Comparison of ENCODE assay signal across 10 mouse cellular contexts in genomic region chr12:116049701-116050100, GRCm38 (mm10). TPM values are rescaled to one million over a fixed set of nuclear protein-coding genes. Genes with fewer than 3 reads are reported as not detected.
A peak's percentile ranks its signal among the peaks of the same experiment; 100 is the strongest.
DNase-seq lines count a peak whose midpoint lies in the region; ATAC-seq and TF ChIP-seq lines count a peak whose summit lies in the region.
"Had no signal": no experiment of that assay in that cellular context is flagged by ENCODE, and none has a peak within 500 bp of the region (broad histone marks: within the 10 kb centered on the region; RNA-seq: fewer than 3 reads in every experiment).

No protein-coding gene starts in this region.

- no peaks in the 10 kb centered on the region for H3K27me3 ChIP-seq in heart, adult 2 months (ENCODE audit: control insufficient read depth, insufficient read depth, low read length)
- no peaks in the 10 kb centered on the region for H3K27me3 ChIP-seq in midbrain, embryonic 13.5 days
- H3K27me3 ChIP-seq: limb, embryonic 15.5 days; stomach, embryonic 15.5 days had no signal

- H3K9ac ChIP-seq in heart, adult 2 months (ENCODE audit: low read depth, low read length) = no peak overlapping the region
- H3K9ac ChIP-seq in midbrain, embryonic 13.5 days (replicated peaks) = no peak overlapping the region
- H3K9ac ChIP-seq: limb, embryonic 15.5 days; stomach, embryonic 15.5 days had no signal

- intact Hi-C loops in heart, adult 2 months (cut with DNase I) = loop anchor here (2.0 to 10.0 kb wide), 4 partner anchors 153 to 358 kb away; partner anchors contain the start of genes Esyt2, Ncapg2 and Wdr60
- intact Hi-C loops in heart, postnatal 36 days (cut with DNase I) = loop anchor here (2.0 to 10.0 kb wide), 4 partner anchors 153 to 355 kb away; partner anchors contain the start of genes Esyt2, Ncapg2 and Wdr60
- intact Hi-C loops in left cerebral cortex, postnatal 25 days (cut with DNase I) = no loop called here

- TF ChIP-seq POLR2A in heart, adult 2 months (IDR thresholded peaks at IDR 0.05; ENCODE audit: insufficient read depth, low read depth, low read length) = no peak

- H3K4me2 ChIP-seq in midbrain, embryonic 13.5 days (replicated peaks) = peak overlapping the region; percentile 84

- 59% methylated on average over 6 of the region's 6 CpGs for WGBS in heart, adult 2 months
- WGBS in midbrain, embryonic 13.5 days = 91% methylated on average over 6 of the region's 6 CpGs

- peak; percentile 67 for TF ChIP-seq CTCF in heart, adult 2 months (IDR thresholded peaks at IDR 0.05)

- H3K27ac ChIP-seq in heart, adult 2 months = no peak overlapping the region
- H3K27ac ChIP-seq in midbrain, embryonic 13.5 days = no peak overlapping the region
- H3K27ac ChIP-seq: limb, embryonic 15.5 days; stomach, embryonic 15.5 days had no signal

- DNase-seq in heart, adult 2 months = no peak
- DNase-seq in heart, postnatal 36 days = no peak
- peak; percentile 64 for DNase-seq in CD4-positive helper T cell, adult 2 months (ENCODE audit: low read depth, low spot score)
- DNase-seq in c-Kit-positive CD71-negative TER-119-negative erythroid progenitor cells, embryonic 14.5 days (ENCODE audit: low read depth) = peak; percentile 33
- DNase-seq in layer of hippocampus, adult 9-11 months = no peak
- no peak for DNase-seq in heart, adult 8-10 months (ENCODE audit: low spot score)
- DNase-seq in left cerebral cortex, postnatal 25 days (ENCODE audit: low spot score in 2 of 2) = no peak

- H3K9me3 ChIP-seq in midbrain, embryonic 13.5 days = peaks cover 6% of the 10 kb centered on the region; the same call in 1 of the 2 replicates
- H3K9me3 ChIP-seq: limb, embryonic 15.5 days; stomach, embryonic 15.5 days had no signal

- no peak for TF ChIP-seq EP300 in heart, adult 2 months (IDR thresholded peaks at IDR 0.05; ENCODE audit: insufficient read depth, low read depth, low read length)

- no peaks in the 10 kb centered on the region for H3K79me2 ChIP-seq in heart, adult 2 months (replicated peaks; ENCODE audit: control insufficient read depth, insufficient read depth, low read length)

- H3K4me3 ChIP-seq in heart, adult 2 months = no peak overlapping the region
- H3K4me3 ChIP-seq in midbrain, embryonic 13.5 days (replicated peaks) = peak overlapping the region; percentile 65

- peaks cover 4% of the 10 kb centered on the region for H3K4me1 ChIP-seq in heart, adult 2 months (ENCODE audit: control insufficient read depth, insufficient read depth, low read length)
- H3K4me1 ChIP-seq in midbrain, embryonic 13.5 days (replicated peaks) = peaks cover 22% of the 10 kb centered on the region

- no peak for ATAC-seq in midbrain, embryonic 13.5 days

- peaks cover 3% of the 10 kb centered on the region; the same call in 1 of the 2 replicates for H3K36me3 ChIP-seq in heart, adult 2 months (ENCODE audit: control insufficient read depth, insufficient read depth, low read length)
- H3K36me3 ChIP-seq in midbrain, embryonic 13.5 days = peaks cover 47% of the 10 kb centered on the region

RNA-seq across cellular contexts. Expression of gene Zfp386, which starts 2.2 kb away (rescaled TPM):
- 10 to 100 TPM; 24.3 to 25.5 TPM for total RNA-seq in heart, adult 2 months (2021)
- polyA plus RNA-seq in heart, adult 2 months (2012; rRNA removed) = 10.7 and 21.7 TPM in 2 replicates
- 10 to 100 TPM; 30.2 to 31.3 TPM for total RNA-seq in heart, postnatal 36 days (2021)
- 66.5 and 71.3 TPM in 2 replicates for polyA plus RNA-seq in midbrain, embryonic 13.5 days (2015; fragmentation: Nextera tagmentation; extraction: Ambion mirVana)
- 10 to 100 TPM; 18.2 to 30.8 (median 24.7) TPM for total RNA-seq in heart, adult 8-10 months (2022)
- 10 to 100 TPM; 30.6 to 34.9 TPM for total RNA-seq in left cerebral cortex, postnatal 25 days (2021)

RNA-seq across cellular contexts. Expression of gene Vipr2, which starts 27.8 kb away (rescaled TPM):
- total RNA-seq in heart, adult 2 months (2021) = 1 to 10 TPM in 1 of 2 experiments, under 1 TPM in 1; 0.99 to 2.7 TPM
- 1.2 and 1.8 TPM in 2 replicates for polyA plus RNA-seq in heart, adult 2 months (2012; rRNA removed)
- 1 to 10 TPM; 1.6 to 2.9 TPM for total RNA-seq in heart, postnatal 36 days (2021)
- polyA plus RNA-seq in midbrain, embryonic 13.5 days (2015; fragmentation: Nextera tagmentation; extraction: Ambion mirVana) = 0.89 and 1.3 TPM in 2 replicates
- 1 to 10 TPM in 3 of 4 experiments, under 1 TPM in 1; 0.78 to 2.1 (median 1.1) TPM for total RNA-seq in heart, adult 8-10 months (2022)
- total RNA-seq in left cerebral cortex, postnatal 25 days (2021) = under 1 TPM; 0.71 to 0.80 TPM

Comparison
In these comparisons a context has a peak if more than half of its experiments do, and no peak if none do; other contexts are left out.
1. DNase-seq: peak in CD4-positive helper T cell, adult 2 months (single experiment) and c-Kit-positive CD71-negative TER-119-negative erythroid progenitor cells, embryonic 14.5 days (single experiment); none in heart, adult 2 months (0 of 2), heart, postnatal 36 days (0 of 2), layer of hippocampus, adult 9-11 months (single experiment), heart, adult 8-10 months (single experiment) and left cerebral cortex, postnatal 25 days (0 of 2).